Mouse (Mus musculus) layer of hippocampus, adult 11-12 months (tissue): ENCODE data around the gene Aldh3b2.

Source experiments
- DNase-seq: peaks from one replicate; pipeline ENCODE4 v3.0.0; 2022; ENCODE audit warnings: low spot score

Gene Aldh3b2

GRCm38 (mm10) chr19:3988066-3988465, 15.9 kb downstream of the Aldh3b2 start:
- DNase-seq, result no peak

- DNase-seq, result no peak
Measured at GRCm38 (mm10) chr19:3988750-3989149, 16.6 kb downstream of the Aldh3b2 start.

- DNase-seq, result no peak
Measured at GRCm38 (mm10) chr19:3990804-3991203, 18.7 kb downstream of the Aldh3b2 start.

GRCm38 (mm10) chr19:3991562-3991961, 19.4 kb downstream of the Aldh3b2 start:
- no peak for DNase-seq

GRCm38 (mm10) chr19:3991966-3992365, 19.8 kb downstream of the Aldh3b2 start:
- DNase-seq, result no peak

- no peak for DNase-seq
Measured at GRCm38 (mm10) chr19:3992416-3992815, 20.3 kb downstream of the Aldh3b2 start, which contains the start of gene Tbx10. Tbx10 (plus strand) TSS chr19:3992752.

GRCm38 (mm10) chr19:3994932-3995331, 22.8 kb downstream of the Aldh3b2 start:
- DNase-seq, result no peak

- DNase-seq, result no peak
Measured at GRCm38 (mm10) chr19:3995505-3995904, 23.4 kb downstream of the Aldh3b2 start.

GRCm38 (mm10) chr19:3996106-3996505, 24.0 kb downstream of the Aldh3b2 start:
- DNase-seq, result no peak

GRCm38 (mm10) chr19:3996747-3997146, 24.6 kb downstream of the Aldh3b2 start:
- no peak for DNase-seq

GRCm38 (mm10) chr19:3997231-3997630, 25.1 kb downstream of the Aldh3b2 start:
- no peak for DNase-seq

- DNase-seq, result no peak
Measured at GRCm38 (mm10) chr19:3998335-3998734, 26.2 kb downstream of the Aldh3b2 start.

GRCm38 (mm10) chr19:3999121-3999730, 27.1 kb downstream of the Aldh3b2 start:
- DNase-seq, result no peak

GRCm38 (mm10) chr19:4000119-4000900, 28.2 kb downstream of the Aldh3b2 start, which contains the start of the genes Nudt8 and Gm49405:
Nudt8 (plus strand) TSS chr19:4000580.
Gm49405 (plus strand) TSS chr19:4000626.
- peak; percentile 98 for DNase-seq

- no peak for DNase-seq
Measured at GRCm38 (mm10) chr19:4000949-4001525, 28.9 kb downstream of the Aldh3b2 start.

- DNase-seq, result no peak
Measured at GRCm38 (mm10) chr19:4001752-4002151, 29.6 kb downstream of the Aldh3b2 start.

GRCm38 (mm10) chr19:4003112-4003511, 31.0 kb downstream of the Aldh3b2 start, which contains the start of gene Doc2g:
Doc2g (plus strand) TSS chr19:4003313.
- no peak for DNase-seq

GRCm38 (mm10) chr19:4003641-4004040, 31.5 kb downstream of the Aldh3b2 start:
- no peak for DNase-seq

- no peak for DNase-seq
Measured at GRCm38 (mm10) chr19:4004331-4004730, 32.2 kb downstream of the Aldh3b2 start.

GRCm38 (mm10) chr19:4005091-4005490, 33.0 kb downstream of the Aldh3b2 start:
- DNase-seq, result no peak

- DNase-seq, result no peak
Measured at GRCm38 (mm10) chr19:4005971-4006370, 33.8 kb downstream of the Aldh3b2 start.

GRCm38 (mm10) chr19:4011086-4011485, 39.0 kb downstream of the Aldh3b2 start:
- DNase-seq, result no peak
